8 mouse cellular contexts compared by ENCODE assay signal in the genomic region with DNA sequence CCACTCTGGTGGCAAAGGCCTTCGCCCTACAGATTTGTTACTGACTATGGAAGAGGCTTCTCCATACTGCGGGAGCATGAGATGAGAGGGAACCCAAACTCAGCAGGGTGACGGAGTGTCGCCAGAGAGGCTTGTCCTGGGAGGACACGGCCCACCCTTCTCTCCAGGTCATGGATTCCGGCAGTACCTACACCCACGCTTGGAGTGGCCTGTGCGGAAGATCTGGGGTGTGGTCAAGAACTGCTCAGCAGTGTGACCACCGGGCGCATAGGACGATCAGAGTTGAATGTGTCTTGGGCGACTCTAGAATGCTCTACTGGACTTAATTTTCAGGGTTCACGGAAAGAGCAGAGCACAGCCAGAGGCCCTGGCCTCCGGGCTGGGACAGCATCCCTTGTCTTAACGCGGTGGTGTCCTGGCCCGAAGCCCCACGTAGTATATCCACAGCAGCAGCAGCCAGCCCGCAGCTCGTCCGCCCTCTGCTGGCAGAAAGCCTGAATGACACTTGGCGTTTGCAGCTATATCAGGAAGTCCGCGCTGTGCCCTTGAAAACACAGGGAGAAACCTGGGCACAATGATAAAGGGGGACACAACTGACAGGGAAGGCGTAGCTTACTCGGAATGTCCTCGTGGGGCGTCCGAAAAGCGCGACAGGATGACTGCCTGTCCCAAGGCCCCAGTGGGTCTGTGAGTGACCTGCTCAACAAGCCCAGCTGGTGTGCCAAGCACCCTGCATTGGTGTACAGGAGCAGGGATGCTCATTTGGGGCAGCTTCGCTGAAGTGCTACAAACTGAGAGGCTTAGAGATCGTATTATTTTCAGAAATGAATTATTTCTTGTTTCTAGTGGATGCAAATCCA. TPM values are rescaled to one million over a fixed set of nuclear protein-coding genes. Genes with fewer than 3 reads are reported as not detected.
DNase-seq lines count a peak whose midpoint lies in the region; ATAC-seq and TF ChIP-seq lines count a peak whose summit lies in the region.

No protein-coding gene starts in this region.

- peaks cover 10% of the 10 kb centered on the region for H3K4me1 ChIP-seq in hindbrain, embryonic 15.5 days (replicated peaks)

- peak; percentile 61 for ATAC-seq in Patski
- peak; percentile 86 for ATAC-seq in hindbrain, embryonic 15.5 days (ENCODE audit: low FRiP score, low read depth)

- CTCF ChIA-PET in Patski (lab: Charles Lee): interaction anchor here (0.7 to 1.3 kb wide), 8 partner anchors 9 to 421 kb away, joined by 3 to 6 read pairs (median 3); no protein-coding TSS in a partner anchor

- no peak overlapping the region for H3K4me3 ChIP-seq in hindbrain, embryonic 15.5 days

- peak; percentile 98 for TF ChIP-seq CTCF in Patski (IDR thresholded peaks at IDR 0.05)

- 28% methylated on average over 33 of the region's 33 CpGs for WGBS in hindbrain, embryonic 15.5 days

- H3K9ac ChIP-seq in hindbrain, embryonic 15.5 days: no peak overlapping the region

- no peaks in the 10 kb centered on the region for H3K27me3 ChIP-seq in Patski
- H3K27me3 ChIP-seq in hindbrain, embryonic 15.5 days: 0 out of 2 replicates have a peak, but pooled peaks cover 4% of the 10 kb centered on the region

- H3K9me3 ChIP-seq in hindbrain, embryonic 15.5 days: no peaks in the 10 kb centered on the region

- peak; percentile 24 for DNase-seq in Patski (ENCODE audit: low read depth, low spot score)
- DNase-seq in cerebellum, postnatal 14 days: peak; percentile 95
- peak; percentile 87 to 92 for DNase-seq in frontal cortex, postnatal 36 days (ENCODE audit: low spot score in 2 of 2)
- peak; percentile 83 to 88 for DNase-seq in layer of hippocampus, postnatal 36 days
- peak; percentile 79 for DNase-seq in lung, postnatal 25 days (ENCODE audit: low spot score)
- DNase-seq in retina, postnatal 1 day: peak; percentile 91
- peak; percentile 91 for DNase-seq in thymus, postnatal 4 days

- H3K36me3 ChIP-seq in hindbrain, embryonic 15.5 days: no peaks in the 10 kb centered on the region

- H3K27ac ChIP-seq in hindbrain, embryonic 15.5 days (replicated peaks): no peak overlapping the region

- H3K4me2 ChIP-seq in hindbrain, embryonic 15.5 days: peak overlapping the region; percentile 22

- in situ Hi-C loops in Patski (cut with MboI; ENCODE audit: low pct_unique_long_range_greater_than_20kb): loop anchor here (5.0 to 25.0 kb wide), 4 partner anchors 50 to 1835 kb away; a partner anchor contains a TSS

- POLR2A ChIA-PET in Patski (lab: Charles Lee): interaction anchor here (0.7 kb wide), 1 partner anchor 145 kb away, joined by 4 read pairs; no protein-coding TSS in a partner anchor

RNA-seq across cellular contexts. Expression of a gene that starts 21.2 kb away (rescaled TPM):
- 0.19 TPM for polyA plus RNA-seq in Patski (2021)
- not detected in 2 replicates for polyA plus RNA-seq in hindbrain, embryonic 15.5 days (2015; fragmentation: Nextera tagmentation; extraction: Ambion mirVana)
- total RNA-seq in layer of hippocampus, postnatal 36 days (2021): 1 to 10 TPM; 1.3 to 1.6 TPM

RNA-seq across cellular contexts. Expression of a gene that starts 42.7 kb away (rescaled TPM):
- polyA plus RNA-seq in Patski (2021): 105 TPM
- 106 and 111 TPM in 2 replicates for polyA plus RNA-seq in hindbrain, embryonic 15.5 days (2015; fragmentation: Nextera tagmentation; extraction: Ambion mirVana)
- total RNA-seq in layer of hippocampus, postnatal 36 days (2021): 10 to 100 TPM; 74.5 to 85.0 TPM

Comparison
In these comparisons a context has a peak if more than half of its experiments do, and no peak if none do; other contexts are left out.
1. DNase-seq: peak in every context shown above with its lines; median percentile 95 in cerebellum, postnatal 14 days; 91 in retina, postnatal 1 day; 91 in thymus, postnatal 4 days; 90 in frontal cortex, postnatal 36 days; 86 in layer of hippocampus, postnatal 36 days; 79 in lung, postnatal 25 days; 24 in Patski.